Mouse (Mus musculus): ENCODE measurements at regions not wholly inside any gene's neighbourhood (a gene's known extent, or its start where the extent isn't known, plus 50 kb on each side); places are given as distances from the start of the nearest gene placed in this dataset.

DNA sequence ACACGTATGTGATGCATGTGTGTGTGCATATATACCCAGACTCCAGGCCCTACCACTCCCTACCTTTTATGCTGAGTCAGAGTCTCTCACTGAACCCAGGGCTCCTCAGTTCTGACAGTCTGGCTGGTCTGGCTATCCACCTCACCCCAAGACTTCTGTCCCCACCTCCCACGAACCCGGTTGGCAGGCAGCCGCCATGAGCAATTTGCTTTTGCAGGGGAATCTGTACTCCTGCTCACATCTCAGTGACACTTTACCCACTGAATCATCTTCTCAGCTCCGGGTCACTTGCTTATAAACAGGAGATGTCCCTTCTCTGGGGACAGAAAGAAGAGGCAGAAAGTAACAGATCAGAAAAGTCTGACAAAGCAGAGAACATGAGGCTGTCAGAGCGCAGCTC, 193.0 kb downstream of the Cdc5l start:
- TF ChIP-seq MAX (IDR thresholded peaks at IDR 0.05), result no peak
- no peak for TF ChIP-seq CTCF (IDR thresholded peaks at IDR 0.05; ENCODE audit: control insufficient read depth, insufficient read depth, insufficient read length)
- no peak for TF ChIP-seq USF1 (IDR thresholded peaks at IDR 0.05; ENCODE audit: low read depth)
- no peak for TF ChIP-seq MYOG (IDR thresholded peaks at IDR 0.05; ENCODE audit: control insufficient read depth, extremely low read depth, insufficient read length)
